Mouse (Mus musculus) thymus, adult 2 months (tissue): Measurements from ENCODE around the gene Actr2.
"Not testable (repeated sequence)": the region's sequence is repeated elsewhere in the genome, so short reads cannot be mapped to it uniquely, and the experiment has no call there.

Source experiments
- CTCF ChIP-seq: fragments of 200-500 bp; IDR thresholded peaks from 2 replicates; pipeline ENCODE4 v1.5.1; 2012; ENCODE audit warnings: mild to moderate bottlenecking, control low read depth, low read length, moderate library complexity, borderline replicate concordance; ENCODE audit not compliant: control insufficient read depth, poor library complexity, insufficient read depth; ENCODE audit errors: extremely low read depth
- POLR2A ChIP-seq: fragments of 200-500 bp; IDR thresholded peaks from 2 replicates; pipeline ENCODE4 v1.6.1; 2012; ENCODE audit warnings: mild to moderate bottlenecking, low read length, control low read depth, moderate library complexity; ENCODE audit not compliant: control insufficient read depth, poor library complexity, insufficient read depth; ENCODE audit errors: extremely low read depth

DNA sequence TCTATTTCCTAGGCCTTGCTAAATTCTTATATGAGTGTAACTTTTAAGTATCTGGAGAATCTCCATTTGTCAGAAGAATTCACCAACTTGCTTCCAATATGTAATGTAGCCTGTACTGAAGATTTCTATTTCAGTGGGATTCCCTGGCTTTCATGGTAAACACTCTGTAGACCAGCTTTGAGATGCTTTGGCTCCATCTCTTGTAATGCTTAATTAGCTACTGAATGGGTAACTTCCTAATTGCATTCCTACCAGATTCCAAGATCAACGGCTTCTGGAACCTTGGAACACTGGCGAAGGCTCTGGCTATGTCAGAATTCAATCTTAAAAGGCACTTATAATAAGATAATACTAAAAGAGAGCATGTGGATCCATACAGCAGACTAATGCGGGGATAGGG is 22.2 kb upstream of the Actr2 start:
- TF ChIP-seq CTCF, POLR2A: not testable (repeated sequence)
